Mouse (Mus musculus) left cerebral cortex, postnatal 10 days (tissue): ENCODE measurements around the gene Gm5796. TPM values are rescaled to one million over a fixed set of nuclear protein-coding genes. Genes with fewer than 3 reads are reported as not detected.
"Not testable (repeated sequence)": the region's sequence is repeated elsewhere in the genome, so short reads cannot be mapped to it uniquely, and the experiment has no call there.

Source experiments
- DNase-seq, 2 experiments: peaks; one replicate each; pipeline ENCODE4 v3.0.0; 2021 to 2022; ENCODE audit warnings: low spot score in 2 of 2, mixed read lengths in 1 of 2; ENCODE audit errors: extremely low spot score in 1 of 2
- intact Hi-C: fragments of 180-260 bp; cut with DNase I; formaldehyde crosslinking; loops from one replicate; pipeline ENCODE4 v1.15.1; 2025
- total RNA-seq, 2 experiments: library from RNA; stranded (reverse); gene quantifications; 2 replicates each; pipeline ENCODE4 v1.2.3; 2021

Gene Gm5796
- total RNA-seq, result 10 to 100 TPM in 1 of 2 experiments, 1 to 10 TPM in 1; 8.0 to 11.2 TPM

GRCm38 (mm10) chr14:4023641-4024040 is at the start of gene Gm5796:
Gm5796 (plus strand) TSS chr14:4023941.
- DNase-seq, intact Hi-C loops: not testable (repeated sequence)

- intact Hi-C loops, DNase-seq: not testable (repeated sequence)
Measured at GRCm38 (mm10) chr14:3998094-3998493, 25.6 kb upstream of the Gm5796 start, which contains the start of gene Gm3099. Gm3099 (plus strand) TSS chr14:3998394.

- intact Hi-C loops, DNase-seq: not testable (repeated sequence)
Measured at GRCm38 (mm10) chr14:4083820-4084219, 60.1 kb downstream of the Gm5796 start, which contains the start of gene Gm3115. Gm3115 (plus strand) TSS chr14:4084120.

Other genes starting within 250 kb of the Gm5796 start
- 1 to 10 TPM; 2.4 to 2.9 TPM for gene Gm3002, start 213.9 kb upstream of the Gm5796 start, total RNA-seq
- gene Gm3033, start 177.7 kb upstream of the Gm5796 start, total RNA-seq, result not detected
- not detected for gene Gm2916, start 139.8 kb upstream of the Gm5796 start, total RNA-seq
- not detected for gene Gm3029, start 92.2 kb upstream of the Gm5796 start, total RNA-seq
- gene Gm3095, start 60.4 kb upstream of the Gm5796 start, total RNA-seq, result under 1 TPM; 0.26 to 0.75 TPM
- not detected for gene Gm3099, start 25.5 kb upstream of the Gm5796 start, total RNA-seq
- under 1 TPM; 0.28 to 0.47 TPM for gene Gm3115, start 60.2 kb downstream of the Gm5796 start, total RNA-seq
- gene Gm8108, start 86.6 kb downstream of the Gm5796 start, total RNA-seq, result 10 to 100 TPM in 1 of 2 experiments, 1 to 10 TPM in 1; 9.7 to 11.1 TPM
- gene Gm3127, start 141.1 kb downstream of the Gm5796 start, total RNA-seq, result not detected
- 1 to 10 TPM; 4.0 to 4.2 TPM for gene Gm2974, start 158.6 kb downstream of the Gm5796 start, total RNA-seq
- gene Gm3138, start 225.7 kb downstream of the Gm5796 start, total RNA-seq, result not detected